Mouse (Mus musculus): ENCODE results near the gene Gemin4. TPM values are rescaled to one million over a fixed set of nuclear protein-coding genes. Genes with fewer than 3 reads are reported as not detected.
A peak's percentile ranks its signal among the peaks of the same experiment; 100 is the strongest.

Gene Gemin4
- 10 to 100 TPM in 1 of 2 experiments, 1 to 10 TPM in 1; 7.0 to 13.4 TPM for polyA plus RNA-seq (2017; shearing (Covaris generic))

DNA sequence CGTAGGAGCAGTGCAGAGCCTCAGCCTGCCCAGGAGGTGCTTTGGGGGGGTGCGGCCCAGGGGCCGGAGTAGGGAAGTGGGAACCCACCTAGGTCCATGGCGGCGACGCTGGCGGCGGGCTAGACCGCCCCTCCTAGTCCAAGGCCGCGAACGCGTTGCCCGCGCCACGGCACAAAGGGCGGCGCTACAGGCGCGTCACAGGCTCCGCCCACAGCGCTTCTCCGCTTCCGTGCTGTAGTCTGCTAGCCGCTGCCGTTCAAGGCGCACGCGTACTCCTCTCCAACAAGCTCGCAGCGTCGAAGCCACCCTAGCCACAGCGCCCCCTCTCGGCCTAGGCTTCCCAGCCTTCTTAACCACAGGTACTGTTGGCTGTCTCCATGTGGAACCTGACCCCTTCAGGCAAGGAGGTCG lies at the start of gene Gemin4, which contains the start of gene Dbil5:
Gemin4 (minus strand) TSS at position 275 of the 411 bp plus-strand sequence.
Dbil5 (plus strand) TSS at position 219 of the 411 bp plus-strand sequence.
- peak; percentile 96 for ATAC-seq

DNA sequence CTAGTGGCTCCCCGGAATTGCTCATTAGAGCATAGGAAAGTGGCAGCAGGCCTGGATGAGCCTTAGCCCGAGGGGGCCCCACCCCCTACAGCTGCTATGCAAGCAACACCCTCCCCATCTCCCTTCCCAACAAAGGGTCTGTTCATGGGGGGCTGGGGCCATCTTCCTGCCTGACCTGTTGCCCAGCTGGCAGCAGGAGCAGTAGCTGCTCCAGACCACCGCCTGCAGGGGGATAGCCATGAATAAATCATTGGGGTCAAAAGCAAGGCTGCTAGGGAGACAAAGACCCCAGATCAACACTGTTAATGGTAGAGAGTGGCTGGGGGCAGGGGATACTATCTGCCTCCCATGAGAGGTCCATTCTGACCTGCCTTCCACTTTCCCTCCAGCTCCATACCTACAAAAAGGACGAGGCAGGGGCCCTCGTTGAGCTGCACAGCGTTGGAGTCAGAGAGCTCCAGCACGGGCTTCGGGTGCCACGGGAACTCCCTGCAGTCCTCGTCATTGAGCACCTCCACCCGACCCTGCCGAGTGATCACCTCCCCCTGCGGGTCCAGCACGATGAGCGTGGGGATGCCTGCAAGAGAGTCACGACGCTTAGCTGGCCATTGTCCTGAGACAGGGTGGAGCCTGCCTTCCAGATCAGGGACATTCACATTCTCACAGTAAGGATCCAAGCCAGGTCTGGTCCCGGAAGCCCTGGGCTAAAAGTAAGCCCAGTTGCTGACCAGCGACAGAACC lies 45.3 kb upstream of the Gemin4 start:
- no peak for ATAC-seq

DNA sequence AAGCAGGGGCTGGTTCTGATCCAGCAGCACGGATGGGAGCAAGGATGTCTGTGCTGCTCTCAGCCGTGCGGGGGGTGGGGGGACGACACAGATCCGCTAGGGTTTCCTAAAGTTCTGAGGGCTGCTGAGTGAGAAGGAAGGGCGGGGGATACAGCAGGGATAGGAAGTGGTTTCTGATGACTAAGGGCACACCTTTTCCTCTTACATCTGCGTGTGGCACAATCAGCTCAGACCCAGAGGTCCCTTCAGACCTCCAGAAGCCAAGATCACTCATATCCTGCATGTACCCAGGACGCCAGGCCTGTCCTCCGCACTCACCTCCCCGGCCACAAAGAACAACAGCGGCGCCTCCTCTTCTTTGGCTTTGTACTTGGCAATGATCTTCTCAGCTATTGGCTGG lies 43.8 kb upstream of the Gemin4 start:
- peak; percentile 89 for ATAC-seq

DNA sequence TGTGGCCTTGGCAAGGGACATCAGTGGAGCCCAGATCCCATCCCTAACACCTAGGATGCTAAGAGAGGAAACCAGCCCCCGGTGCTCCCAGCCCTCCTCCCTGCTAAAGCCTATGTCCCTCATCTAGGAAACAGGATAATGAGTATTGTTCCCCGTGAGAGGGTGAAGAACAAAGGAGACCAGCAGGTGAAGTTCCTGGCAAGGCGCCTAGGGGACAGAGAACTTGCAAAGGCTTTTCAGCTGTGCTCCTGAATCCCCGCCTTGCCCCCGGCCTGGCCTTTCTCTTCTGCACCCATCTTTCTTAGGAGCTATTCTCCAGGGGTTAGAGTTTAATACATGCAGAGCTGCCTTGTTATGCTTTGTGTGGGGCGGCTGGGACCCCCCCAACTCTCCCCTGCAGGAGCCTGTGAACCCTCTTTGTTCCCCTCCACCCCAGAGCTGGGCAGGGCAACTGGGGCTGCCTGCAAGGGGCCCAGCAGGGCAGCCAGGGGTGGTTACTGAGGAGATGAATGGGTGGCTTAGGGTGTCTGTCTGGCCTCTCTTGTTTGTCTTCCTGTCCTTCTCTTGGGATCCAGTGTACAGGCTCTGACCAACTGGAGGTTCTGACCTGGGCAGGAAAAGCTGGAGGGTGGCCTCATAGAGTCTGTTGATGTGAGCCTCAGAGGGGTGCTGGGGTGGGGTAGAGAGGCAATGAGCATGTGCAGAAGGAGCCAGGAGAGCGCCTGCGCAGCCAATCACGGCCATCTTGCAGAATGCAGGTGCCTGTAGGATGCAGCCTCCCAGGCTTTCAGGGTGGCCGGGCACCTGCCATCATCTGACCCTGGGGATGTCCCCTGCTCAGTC lies 43.0 kb upstream of the Gemin4 start:
- ATAC-seq, result no peak

DNA sequence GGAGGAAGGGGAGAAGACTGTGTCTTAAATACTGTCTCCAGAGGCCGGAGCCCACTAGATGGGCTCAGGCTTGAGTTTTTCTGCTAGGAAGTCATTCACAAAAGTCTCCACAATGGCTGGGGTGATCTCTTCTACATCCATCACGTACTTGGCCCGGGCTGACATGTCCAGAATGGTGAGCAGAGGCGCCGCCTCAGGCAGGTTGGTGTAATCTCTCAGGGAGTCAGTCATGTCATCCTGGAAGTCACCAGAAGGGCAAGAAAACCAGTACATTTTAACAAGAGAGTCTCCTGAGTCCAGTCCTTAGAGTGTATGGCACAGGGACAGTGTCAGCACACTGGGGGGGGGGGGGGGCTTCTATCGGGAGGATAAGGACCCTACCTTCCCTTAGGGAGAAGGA lies 41.0 kb upstream of the Gemin4 start:
- no peak for ATAC-seq

DNA sequence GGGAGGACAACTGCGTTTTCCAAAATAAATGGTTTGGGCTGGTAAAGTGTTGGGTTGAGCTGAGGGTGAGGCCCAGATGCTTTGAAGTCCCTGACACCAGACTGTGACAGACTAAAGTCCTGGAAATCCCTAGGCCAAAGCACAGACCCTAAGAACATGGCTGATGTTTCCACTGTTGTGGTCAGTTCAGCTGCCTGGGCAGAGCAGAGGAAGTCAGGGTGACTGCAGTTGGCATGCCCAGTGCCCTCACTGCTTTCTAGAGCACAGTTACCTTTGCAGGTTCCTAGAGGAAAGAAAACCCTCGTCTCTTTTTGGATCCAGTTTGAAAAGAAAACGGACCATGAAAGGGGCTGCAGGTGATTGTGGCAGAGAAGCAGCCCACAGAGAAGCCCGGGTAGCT lies 39.9 kb upstream of the Gemin4 start:
- ATAC-seq, result no peak

DNA sequence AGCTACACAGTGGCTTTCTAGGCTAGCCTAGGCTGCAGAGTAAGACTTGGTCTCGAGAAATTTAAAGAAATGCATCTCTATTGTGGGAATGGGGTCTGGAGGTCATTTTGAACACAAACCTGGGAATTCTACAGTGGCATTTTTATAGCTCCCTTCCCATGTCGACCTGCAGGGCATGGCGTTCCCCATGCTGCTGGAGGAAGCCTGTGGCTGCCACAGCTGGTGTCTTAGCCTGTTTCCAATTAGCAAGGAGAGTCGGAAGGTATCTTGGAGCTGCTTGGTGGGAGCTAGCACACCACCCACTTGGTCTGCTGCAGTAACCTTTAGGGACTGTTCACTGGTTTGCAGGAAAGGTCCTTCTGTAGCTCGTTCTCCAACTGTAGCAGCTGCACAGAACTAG lies 38.7 kb upstream of the Gemin4 start:
- ATAC-seq, result no peak

DNA sequence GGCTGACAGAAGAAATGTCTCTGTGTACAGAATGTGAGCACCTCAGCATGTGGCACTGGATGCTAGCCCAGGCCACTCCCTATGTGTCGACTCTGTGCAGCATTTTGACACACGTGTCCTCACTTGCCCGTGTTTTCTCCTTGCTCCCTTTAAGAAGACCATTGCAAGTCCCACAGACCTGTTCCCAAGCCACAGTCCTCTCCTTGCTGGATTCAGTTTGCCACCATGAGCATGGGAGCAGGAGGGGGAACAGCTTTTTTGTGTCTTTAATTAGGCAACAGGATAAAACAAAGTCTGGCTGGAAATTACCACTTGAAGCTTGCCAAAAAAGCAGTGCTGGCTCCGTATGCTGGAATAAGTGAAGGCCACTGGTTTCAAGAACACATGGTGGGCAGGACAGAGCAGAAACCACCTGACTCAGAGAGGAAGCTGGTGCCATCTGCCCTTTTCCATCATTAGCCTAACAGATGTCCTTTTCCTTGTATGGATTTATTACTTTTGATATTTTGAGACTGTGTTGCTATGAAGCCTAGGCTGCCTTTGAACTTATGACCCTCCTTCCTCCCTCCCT lies 38.1 kb upstream of the Gemin4 start:
- no peak for ATAC-seq

DNA sequence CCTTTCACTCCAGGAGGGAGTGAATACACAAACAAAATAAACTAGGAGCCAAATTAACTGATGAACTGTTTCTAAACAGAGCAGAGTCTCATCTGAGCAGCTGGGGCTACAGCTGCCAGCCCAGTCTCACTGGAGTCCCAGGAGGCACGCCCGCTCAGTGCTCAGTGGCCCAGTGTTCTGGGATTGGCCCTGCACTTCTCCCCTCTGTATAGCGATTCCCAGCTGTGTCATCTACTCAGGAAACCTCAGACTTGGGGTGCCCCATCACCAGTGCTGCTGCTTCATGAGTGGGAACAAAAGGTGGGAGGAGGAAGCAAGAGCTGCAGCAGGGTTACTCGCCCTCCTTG lies 36.4 kb upstream of the Gemin4 start:
- no peak for ATAC-seq

DNA sequence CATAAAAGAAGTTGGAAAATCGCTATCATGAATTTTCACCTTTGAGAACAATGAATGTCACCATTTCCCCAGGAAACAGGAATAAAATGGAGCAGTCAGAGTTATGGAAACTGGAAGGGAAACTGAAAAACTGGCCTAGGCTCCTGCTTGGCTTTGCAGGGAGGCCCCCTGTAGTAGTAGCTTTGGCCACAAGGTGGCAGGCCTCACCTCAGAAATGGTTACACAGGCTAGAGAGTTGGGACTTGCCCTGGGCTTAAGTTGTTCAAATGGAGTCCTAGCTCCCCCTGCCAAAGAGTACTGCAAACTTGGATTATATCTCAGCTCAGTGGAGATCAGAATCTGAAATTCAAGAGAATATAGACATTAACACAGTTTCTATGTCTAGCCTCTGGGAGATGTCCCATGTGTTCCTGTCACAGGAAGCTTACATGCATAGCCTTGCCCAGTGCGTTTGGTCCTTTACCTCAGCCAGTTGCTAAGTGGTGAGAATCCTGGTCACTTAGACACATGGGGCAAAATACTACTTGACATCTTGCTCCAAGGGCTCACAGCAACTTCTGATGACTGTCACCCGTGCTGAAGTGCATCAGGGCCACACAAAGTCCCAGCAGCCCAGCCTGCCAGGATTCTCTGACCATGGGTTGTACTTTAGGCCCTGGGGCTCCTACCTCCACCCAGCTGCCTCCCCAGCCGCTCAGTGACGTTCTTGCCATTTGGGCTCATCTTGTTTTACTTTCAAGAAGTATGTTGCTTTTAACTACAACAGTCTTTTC lies 35.9 kb upstream of the Gemin4 start:
- ATAC-seq, result peak; percentile 90

DNA sequence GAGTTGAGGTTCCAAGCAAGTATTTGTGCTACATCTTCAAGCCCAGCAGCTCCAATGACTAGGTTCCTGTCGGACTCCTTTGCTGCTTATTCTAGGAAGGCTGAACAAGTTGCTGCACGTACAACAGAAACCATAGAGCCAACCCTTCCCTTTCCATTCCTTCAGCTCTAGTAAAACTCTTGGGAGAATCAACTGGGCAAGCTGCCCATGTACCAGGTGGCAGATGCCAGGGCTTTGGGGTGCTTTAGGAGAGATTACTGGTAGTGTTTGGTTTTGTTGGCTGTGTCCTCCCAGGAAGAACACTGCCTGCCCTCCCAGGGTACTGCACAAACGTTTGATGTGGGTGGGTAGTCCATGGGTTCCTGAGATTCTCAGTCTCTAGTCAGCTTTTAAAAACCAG lies 34.6 kb upstream of the Gemin4 start:
- no peak for ATAC-seq

DNA sequence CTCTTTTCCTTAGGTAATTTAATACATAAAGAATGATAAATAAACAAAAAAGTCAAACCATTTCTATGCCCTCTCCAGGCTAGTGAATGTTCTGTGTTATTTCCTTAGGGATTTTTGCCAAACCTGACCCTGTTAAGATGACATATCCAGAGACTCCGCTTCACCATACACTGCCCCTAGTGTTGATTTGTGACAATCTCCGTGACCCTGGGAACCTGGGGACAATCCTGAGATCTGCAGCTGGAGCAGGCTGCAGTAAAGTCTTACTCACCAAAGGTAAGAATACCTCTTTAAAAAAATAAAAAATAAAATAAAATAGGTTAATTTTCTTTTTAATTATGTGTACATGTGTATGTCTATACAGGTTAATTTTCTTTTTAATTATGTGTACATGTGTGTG lies 29.8 kb upstream of the Gemin4 start:
- ATAC-seq, result no peak

DNA sequence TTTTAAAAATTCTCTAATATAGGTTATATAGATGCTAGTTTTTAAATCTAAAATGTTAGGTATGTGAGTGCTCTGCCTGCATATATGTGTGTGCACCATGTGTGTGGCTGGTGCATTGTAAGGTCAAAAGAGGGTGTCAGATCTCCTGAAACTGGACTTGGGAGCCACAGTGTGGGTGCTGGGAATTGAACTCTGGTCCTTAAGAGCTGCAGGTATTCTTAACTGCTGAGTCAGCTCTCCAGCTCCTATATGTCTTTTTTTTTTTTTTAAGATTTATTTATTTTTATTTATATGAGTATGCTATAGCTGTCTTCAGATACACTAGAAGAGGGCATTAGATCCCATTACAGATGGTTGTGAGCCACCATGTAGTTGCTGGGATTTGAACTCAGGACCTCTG lies 29.0 kb upstream of the Gemin4 start:
- ATAC-seq, result no peak

DNA sequence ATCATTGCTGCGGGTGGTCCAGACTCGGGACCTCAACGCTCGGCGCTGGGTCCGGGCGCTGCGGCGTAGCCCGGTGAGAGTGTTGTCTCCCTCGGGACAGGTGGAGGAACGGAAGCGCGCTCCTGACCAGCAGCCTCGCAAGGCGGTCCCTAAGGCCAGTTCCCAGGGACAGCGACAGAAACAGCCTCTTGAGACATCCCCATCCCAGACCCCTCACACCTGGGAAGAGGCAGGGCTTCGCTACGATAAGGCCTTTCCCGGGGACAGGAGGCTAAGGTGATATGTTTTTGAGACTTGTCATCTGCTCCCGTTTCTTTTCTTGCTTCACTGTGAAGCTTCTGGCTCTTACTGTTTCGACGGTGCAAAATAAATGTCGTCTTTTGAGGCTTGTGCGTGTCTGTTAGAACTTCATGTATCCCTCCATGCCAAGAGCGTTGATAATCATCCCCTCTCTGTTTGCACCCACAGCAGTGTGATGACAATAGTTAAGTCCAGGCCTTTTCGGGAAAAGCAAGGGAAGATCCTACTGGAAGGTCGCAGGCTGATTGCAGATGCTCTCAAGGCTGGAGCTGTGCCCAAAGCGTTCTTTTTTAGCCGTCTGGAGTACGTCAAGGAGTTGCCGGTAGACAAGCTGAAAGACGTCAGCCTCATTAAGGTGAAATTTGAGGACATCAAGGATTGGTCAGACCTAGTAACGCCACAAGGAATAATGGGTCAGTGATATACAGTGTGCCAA lies 26.5 kb upstream of the Gemin4 start:
- ATAC-seq, result no peak

DNA sequence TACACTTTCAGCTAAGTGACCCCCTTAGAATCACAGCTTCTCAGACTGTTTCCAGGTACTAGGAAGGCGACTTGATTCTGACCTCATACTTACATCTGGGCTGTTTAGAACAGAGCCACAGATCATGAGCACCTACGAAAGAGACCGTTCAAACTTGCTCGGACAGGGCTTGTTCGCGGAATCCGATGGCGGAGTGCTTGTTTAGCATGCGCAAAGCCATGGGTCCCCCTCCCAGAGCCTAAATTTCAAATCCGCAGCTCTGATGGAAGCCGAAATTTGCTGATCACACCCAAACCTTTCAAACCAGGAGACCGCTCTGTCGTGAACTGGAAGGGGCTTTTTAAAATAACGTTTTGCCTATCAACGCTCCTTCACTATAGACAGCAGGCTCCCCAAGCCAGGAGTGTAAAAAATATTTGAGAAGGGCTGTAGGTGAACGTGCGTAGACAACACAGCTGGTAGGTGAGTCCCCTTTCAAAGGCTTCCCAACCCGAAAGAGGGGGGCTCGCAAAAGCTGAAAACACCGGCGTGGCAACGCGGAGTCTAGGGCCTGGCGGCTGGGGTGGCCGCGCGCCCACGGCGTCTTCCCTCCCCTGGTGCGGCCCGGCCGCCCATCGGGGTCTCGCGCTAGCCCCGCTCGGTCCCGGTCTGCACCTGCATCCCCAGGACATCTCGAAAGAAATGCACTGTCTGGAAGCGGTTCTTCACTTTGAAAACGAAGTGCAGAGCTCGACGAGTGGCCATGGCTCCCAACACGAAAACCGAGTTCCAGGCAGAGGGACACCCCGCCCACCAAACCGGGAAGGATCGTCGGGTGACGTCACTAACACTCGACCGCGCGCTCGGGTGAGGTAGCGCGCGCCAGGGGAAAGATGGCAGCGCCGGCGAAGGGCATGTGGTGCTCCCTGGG lies 25.7 kb upstream of the Gemin4 start, which contains the start of the genes Mrm3 and Glod4:
Mrm3 (plus strand) TSS at position 815 of the 910 bp plus-strand sequence.
Glod4 (minus strand) TSS at position 825 of the 910 bp plus-strand sequence.
- peak; percentile 89 for ATAC-seq

DNA sequence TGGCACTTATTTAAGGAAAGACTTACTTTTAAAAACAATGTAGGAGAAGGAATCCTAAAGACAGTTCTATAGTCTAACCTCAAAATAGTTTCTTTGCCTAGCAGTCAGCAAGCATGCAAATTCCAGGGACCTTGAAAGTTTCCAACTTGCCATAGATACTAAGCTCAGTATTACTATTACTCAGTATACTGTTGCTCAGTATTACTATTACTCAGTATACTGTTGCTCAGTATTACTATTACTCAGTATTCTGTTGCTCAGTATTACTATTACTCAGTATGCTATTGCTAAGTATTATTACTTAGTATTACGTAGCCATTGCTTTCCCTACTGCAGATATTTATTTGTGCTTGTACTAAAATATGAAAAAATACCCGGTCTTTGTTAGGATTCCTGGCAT lies 22.3 kb upstream of the Gemin4 start:
- ATAC-seq, result no peak

DNA sequence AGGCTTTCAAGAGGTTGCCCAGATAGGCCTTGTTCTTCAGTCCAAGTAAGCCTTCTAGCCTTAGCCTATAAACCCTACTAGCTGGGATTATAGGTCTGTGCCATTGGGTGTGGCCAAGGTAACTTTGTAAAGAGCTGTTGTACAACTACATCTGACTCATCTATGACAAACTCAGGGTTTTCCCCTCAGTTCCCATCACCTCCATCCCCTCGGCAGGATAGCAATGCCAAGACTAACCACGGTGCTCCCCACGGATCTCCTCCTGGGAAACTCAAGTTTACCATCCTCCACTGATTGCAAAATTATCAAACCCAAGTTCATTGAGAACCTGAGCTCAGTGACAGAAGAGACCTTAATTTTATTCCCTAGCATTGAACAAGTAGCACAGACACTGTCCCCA lies 18.7 kb upstream of the Gemin4 start:
- no peak for ATAC-seq

DNA sequence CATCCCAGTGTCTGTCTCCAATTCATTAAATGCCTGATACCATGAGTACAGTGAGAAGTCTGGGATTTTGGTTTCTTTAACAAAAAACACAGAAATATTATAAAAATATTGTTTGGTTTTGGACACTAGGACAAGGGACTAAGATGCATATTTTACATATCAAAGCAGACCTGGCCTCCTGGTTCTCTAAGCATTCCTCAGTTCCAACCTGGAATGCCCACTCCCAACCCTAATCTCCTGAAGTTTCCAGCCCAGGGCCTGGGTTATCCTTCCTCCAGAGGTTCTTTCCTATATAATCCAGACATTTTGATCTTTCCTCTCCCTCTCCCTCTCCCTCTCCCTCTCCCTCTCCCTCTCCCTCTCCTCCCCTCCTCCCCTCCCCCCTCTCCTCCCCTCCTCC lies 7.6 kb upstream of the Gemin4 start:
- ATAC-seq, result no peak

DNA sequence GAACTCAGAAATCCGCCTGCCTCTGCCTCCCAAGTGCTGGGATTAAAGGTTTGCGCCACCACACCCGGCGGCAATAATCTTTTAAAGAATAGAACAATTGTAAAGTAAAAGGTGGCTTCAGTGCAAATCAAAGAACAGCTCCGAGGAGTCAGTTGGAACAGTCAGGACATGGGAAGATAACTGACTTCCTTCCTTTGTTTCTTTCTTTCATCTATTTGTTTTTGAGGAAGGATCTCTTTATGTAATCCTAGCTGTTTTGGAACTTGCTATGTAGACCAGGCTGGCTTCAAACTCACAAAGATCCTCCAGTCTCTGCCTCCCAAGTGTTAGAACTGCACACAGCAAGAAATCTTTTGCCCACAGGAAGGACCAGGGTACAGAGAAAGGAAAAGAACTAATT lies 7.2 kb upstream of the Gemin4 start:
- ATAC-seq, result no peak

DNA sequence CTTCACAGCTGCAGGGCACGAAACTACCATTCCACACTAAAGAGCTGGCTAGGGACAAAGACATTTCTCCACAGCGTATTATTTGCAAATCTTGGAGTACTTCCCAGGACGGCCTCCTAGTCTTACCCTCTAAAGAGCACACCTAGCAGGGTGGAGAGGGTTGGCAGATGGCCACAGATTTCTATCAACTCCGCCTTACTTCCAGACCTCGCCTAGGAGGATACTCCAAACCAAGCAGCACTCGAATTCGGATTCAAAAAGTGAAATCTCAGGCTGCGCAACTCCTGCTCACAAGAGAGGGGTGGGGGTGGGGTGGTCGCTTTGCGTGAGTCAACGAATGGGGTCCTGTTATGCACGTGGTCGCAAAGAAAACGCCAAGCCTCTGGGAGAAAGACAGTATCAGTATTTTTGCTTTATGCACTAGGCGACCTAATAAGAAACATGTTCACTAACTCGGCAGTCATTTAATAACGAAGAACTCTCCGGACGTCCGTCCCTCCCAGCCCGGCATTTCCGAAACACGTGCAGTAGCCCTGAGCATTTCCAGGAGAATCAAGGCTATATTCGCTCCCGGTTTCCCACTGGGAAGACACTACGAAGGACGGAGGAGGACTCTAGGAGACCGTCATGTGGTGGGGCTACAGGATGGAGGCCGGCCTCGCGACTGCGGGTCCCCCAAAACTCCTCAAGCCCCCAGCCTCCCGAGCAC lies 629 bp downstream of the Gemin4 start:
- ATAC-seq, result no peak

All from activated CD4-positive, CD25-positive, alpha-beta regulatory T cell, adult 4 months (primary cell).